Mouse (Mus musculus): ENCODE data around the gene Pagr1b. TPM values are rescaled to one million over a fixed set of nuclear protein-coding genes. Genes with fewer than 3 reads are reported as not detected.

Gene Pagr1b
- polyA plus RNA-seq (2021; fragmentation: Nextera tagmentation) = 0.64 TPM in 1 of 2 replicates, not detected in the other
- long read RNA-seq, experiment 1, partial matches to known transcripts = 0 of 1 reads
- long read RNA-seq, experiment 1, other reads (novel, unspliced or antisense) = 1 of 1 reads
- long read RNA-seq, experiment 2 = 0 reads

GRCm38 (mm10) chr7:127016481-127016485 lies at the start of gene Pagr1b:
Gene Pagr1b (minus strand): TSS chr7:127016484.

GRCm38 (mm10) chr7:127041851-127042672 lies 25.8 kb upstream of the Pagr1b start, which contains the start of gene Kif22:
Gene Kif22 (minus strand): TSS chr7:127042471.

GRCm38 (mm10) chr7:127026984-127027726 lies 10.9 kb upstream of the Pagr1b start, which contains the start of gene Maz:
Gene Maz (minus strand): TSS chr7:127027037.

GRCm38 (mm10) chr7:127020901-127021562 lies 4.7 kb upstream of the Pagr1b start, which contains the start of the genes Gm42742 and Prrt2:
Gene Gm42742 (minus strand): TSS chr7:127021097.
Gene Prrt2 (minus strand): TSS chr7:127021211.

GRCm38 (mm10) chr7:127016971-127017949 lies 976 bp upstream of the Pagr1b start, which contains the start of gene Pagr1a:
Gene Pagr1a (minus strand): TSS chr7:127017352.

GRCm38 (mm10) chr7:127014320-127014719 lies 2.0 kb downstream of the Pagr1b start, which contains the start of gene Mvp:
Gene Mvp (minus strand): TSS chr7:127014621.

GRCm38 (mm10) chr7:126975950-126976866 lies 40.1 kb downstream of the Pagr1b start, which contains the start of gene Cdiptos:
Gene Cdiptos (minus strand): TSS chr7:126976098.

GRCm38 (mm10) chr7:126975893-126975949 lies 40.6 kb downstream of the Pagr1b start, which contains the start of gene Cdipt:
Gene Cdipt (plus strand): TSS chr7:126975914.

Other genes starting within 250 kb of the Pagr1b start
- 119 and 625 TPM in 2 replicates for gene Ypel3, start 239.5 kb downstream of the Pagr1b start, polyA plus RNA-seq (2021; fragmentation: Nextera tagmentation)
- gene Tbx6, start 235.0 kb downstream of the Pagr1b start, polyA plus RNA-seq (2021; fragmentation: Nextera tagmentation) = 0.20 TPM in 1 of 2 replicates, not detected in the other
- 53.5 and 61.0 TPM in 2 replicates for gene Ppp4c, start 224.0 kb downstream of the Pagr1b start, polyA plus RNA-seq (2021; fragmentation: Nextera tagmentation)
- gene Fam57b, start 218.8 kb downstream of the Pagr1b start, polyA plus RNA-seq (2021; fragmentation: Nextera tagmentation) = 5.9 and 8.8 TPM in 2 replicates
- 1.2 and 2.7 TPM in 2 replicates for gene 4930451I11Rik, start 184.8 kb downstream of the Pagr1b start, polyA plus RNA-seq (2021; fragmentation: Nextera tagmentation)
- gene Doc2a, start 169.1 kb downstream of the Pagr1b start, polyA plus RNA-seq (2021; fragmentation: Nextera tagmentation) = 14.1 and 30.1 TPM in 2 replicates
- 3.4 and 4.3 TPM in 2 replicates for gene Hirip3, start 154.5 kb downstream of the Pagr1b start, polyA plus RNA-seq (2021; fragmentation: Nextera tagmentation)
- gene Ino80e, start 154.1 kb downstream of the Pagr1b start, polyA plus RNA-seq (2021; fragmentation: Nextera tagmentation) = 44.1 and 57.6 TPM in 2 replicates
- gene Taok2, start 131.8 kb downstream of the Pagr1b start, polyA plus RNA-seq (2021; fragmentation: Nextera tagmentation) = 9.7 and 10.8 TPM in 2 replicates
- 30.6 and 32.0 TPM in 2 replicates for gene Tmem219, start 93.6 kb downstream of the Pagr1b start, polyA plus RNA-seq (2021; fragmentation: Nextera tagmentation)
- 260 and 277 TPM in 2 replicates for gene Kctd13, start 87.6 kb downstream of the Pagr1b start, polyA plus RNA-seq (2021; fragmentation: Nextera tagmentation)
- 11.2 and 13.6 TPM in 2 replicates for gene Asphd1, start 66.9 kb downstream of the Pagr1b start, polyA plus RNA-seq (2021; fragmentation: Nextera tagmentation)
- 68.2 and 74.7 TPM in 2 replicates for gene Sez6l2, start 65.9 kb downstream of the Pagr1b start, polyA plus RNA-seq (2021; fragmentation: Nextera tagmentation)
- gene Cdipt, start 40.6 kb downstream of the Pagr1b start, polyA plus RNA-seq (2021; fragmentation: Nextera tagmentation) = 223 and 227 TPM in 2 replicates
- gene Cdiptos, start 40.4 kb downstream of the Pagr1b start, polyA plus RNA-seq (2021; fragmentation: Nextera tagmentation) = 0.32 and 0.79 TPM in 2 replicates
- 3.3 and 3.4 TPM in 2 replicates for gene Mvp, start 1.9 kb downstream of the Pagr1b start, polyA plus RNA-seq (2021; fragmentation: Nextera tagmentation)
- gene Pagr1a, start 868 bp upstream of the Pagr1b start, polyA plus RNA-seq (2021; fragmentation: Nextera tagmentation) = 3.0 and 33.4 TPM in 2 replicates
- gene Gm42742, start 4.6 kb upstream of the Pagr1b start, polyA plus RNA-seq (2021; fragmentation: Nextera tagmentation) = 19.0 and 44.2 TPM in 2 replicates
- gene Prrt2, start 4.7 kb upstream of the Pagr1b start, polyA plus RNA-seq (2021; fragmentation: Nextera tagmentation) = 86.8 and 193 TPM in 2 replicates
- gene Maz, start 10.6 kb upstream of the Pagr1b start, polyA plus RNA-seq (2021; fragmentation: Nextera tagmentation) = 6.6 and 36.1 TPM in 2 replicates
- 18.0 and 24.4 TPM in 2 replicates for gene Kif22, start 26.0 kb upstream of the Pagr1b start, polyA plus RNA-seq (2021; fragmentation: Nextera tagmentation)
- gene Zg16, start 70.8 kb upstream of the Pagr1b start, polyA plus RNA-seq (2021; fragmentation: Nextera tagmentation) = not detected in 2 replicates
- 1.2 and 2.1 TPM in 2 replicates for gene AI467606, start 74.9 kb upstream of the Pagr1b start, polyA plus RNA-seq (2021; fragmentation: Nextera tagmentation)
- 0.47 and 0.55 TPM in 2 replicates for gene Qprt, start 105.7 kb upstream of the Pagr1b start, polyA plus RNA-seq (2021; fragmentation: Nextera tagmentation)
- not detected in 2 replicates for gene Spn, start 121.3 kb upstream of the Pagr1b start, polyA plus RNA-seq (2021; fragmentation: Nextera tagmentation)
- 37.9 and 38.1 TPM in 2 replicates for gene Cd2bp2, start 179.6 kb upstream of the Pagr1b start, polyA plus RNA-seq (2021; fragmentation: Nextera tagmentation)
- 7.9 and 14.4 TPM in 2 replicates for gene Tbc1d10b, start 192.0 kb upstream of the Pagr1b start, polyA plus RNA-seq (2021; fragmentation: Nextera tagmentation)
- gene Mylpf, start 192.4 kb upstream of the Pagr1b start, polyA plus RNA-seq (2021; fragmentation: Nextera tagmentation) = 5.7 and 6.5 TPM in 2 replicates
- gene Zfp553, start 216.6 kb upstream of the Pagr1b start, polyA plus RNA-seq (2021; fragmentation: Nextera tagmentation) = 12.5 and 13.0 TPM in 2 replicates
- 1.8 and 3.0 TPM in 2 replicates for gene Sept1, start 216.6 kb upstream of the Pagr1b start, polyA plus RNA-seq (2021; fragmentation: Nextera tagmentation)
- 64.9 and 90.1 TPM in 2 replicates for gene Zfp771, start 227.8 kb upstream of the Pagr1b start, polyA plus RNA-seq (2021; fragmentation: Nextera tagmentation)
- gene Dctpp1, start 244.2 kb upstream of the Pagr1b start, polyA plus RNA-seq (2021; fragmentation: Nextera tagmentation) = 79.8 and 81.4 TPM in 2 replicates